ENCODE assay signal across 18 mouse cellular contexts in the genomic region with DNA sequence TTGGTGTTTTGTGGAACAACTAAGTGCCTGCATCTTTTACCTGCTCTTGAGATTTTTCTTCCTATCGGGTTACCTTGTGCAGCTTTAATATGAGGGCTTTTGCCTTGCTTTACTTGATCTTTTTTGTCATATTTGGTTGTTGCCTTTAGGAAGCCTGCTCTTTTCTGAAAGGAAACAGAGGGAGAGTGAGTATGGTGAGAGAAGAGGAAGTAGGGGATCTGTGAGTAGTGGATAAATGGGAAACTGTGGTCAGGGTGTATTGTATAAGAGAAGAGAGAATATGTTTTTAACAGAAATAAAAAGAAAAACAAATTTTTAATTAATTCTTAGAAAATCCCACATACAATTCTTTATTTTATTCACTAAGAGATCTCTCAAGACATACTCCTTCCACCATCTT. TPM values are rescaled to one million over a fixed set of nuclear protein-coding genes. Genes with fewer than 3 reads are reported as not detected.
"Had no signal": no experiment of that assay in that cellular context is flagged by ENCODE, and none has a peak within 500 bp of the region (broad histone marks: within the 10 kb centered on the region; RNA-seq: fewer than 3 reads in every experiment).

No protein-coding gene starts in this region.

- DNase-seq: kidney, adult 18-20 months; kidney, postnatal 14 days; layer of hippocampus, adult 9-11 months; lung, postnatal 14 days; midbrain, embryonic 14.5 days; right cerebral cortex, adult 18-20 months; right cerebral cortex, postnatal 4 days; spleen, adult 18-20 months; thymus, adult 18-20 months; thymus, postnatal 25 days had no signal

- H3K27ac ChIP-seq: kidney, embryonic 15.5 days; limb, embryonic 12.5 days; lung, embryonic 15.5 days; macrophage; neural tube, embryonic 15.5 days had no signal

- H3K9ac ChIP-seq: kidney, embryonic 15.5 days; limb, embryonic 12.5 days; lung, embryonic 15.5 days; neural tube, embryonic 15.5 days had no signal

- H3K36me3 ChIP-seq: kidney, embryonic 15.5 days; limb, embryonic 12.5 days; lung, embryonic 15.5 days; neural tube, embryonic 15.5 days had no signal

- H3K27me3 ChIP-seq: kidney, embryonic 15.5 days; limb, embryonic 12.5 days; lung, embryonic 15.5 days; neural tube, embryonic 15.5 days had no signal

- H3K4me2 ChIP-seq: kidney, embryonic 15.5 days; limb, embryonic 12.5 days; lung, embryonic 15.5 days; neural tube, embryonic 15.5 days had no signal

- H3K4me3 ChIP-seq: kidney, embryonic 15.5 days; limb, embryonic 12.5 days; lung, embryonic 15.5 days; myocyte; neural tube, embryonic 15.5 days had no signal

- H3K9me3 ChIP-seq: kidney, embryonic 15.5 days; limb, embryonic 12.5 days; lung, embryonic 15.5 days; neural tube, embryonic 15.5 days had no signal

RNA-seq across cellular contexts. Expression of gene Gm10226, which starts 11.8 kb away (rescaled TPM):
- polyA plus RNA-seq: large intestine, adult 2 months; liver, adult 2 months; myocyte had no signal
